In genomic region chr10:102449449-102449848, GRCm38 (mm10) we compare ENCODE assay signal across 8 mouse cellular contexts. TPM values are rescaled to one million over a fixed set of nuclear protein-coding genes. Genes with fewer than 3 reads are reported as not detected.
A peak's percentile ranks its signal among the peaks of the same experiment; 100 is the strongest.
DNase-seq lines count a peak whose midpoint lies in the region; ATAC-seq lines count a peak whose summit lies in the region.

No protein-coding gene starts in this region.

- no peak overlapping the region for H3K27ac ChIP-seq in forebrain, embryonic 10.5 days
- no peak overlapping the region for H3K27ac ChIP-seq in forebrain, embryonic 15.5 days (replicated peaks)
- H3K27ac ChIP-seq in neural tube, embryonic 15.5 days (replicated peaks), result no peak overlapping the region
- H3K27ac ChIP-seq in midbrain, embryonic 14.5 days (replicated peaks; ENCODE audit: low read depth, low read length), result no peak overlapping the region

- no peaks in the 10 kb centered on the region for H3K27me3 ChIP-seq in forebrain, embryonic 10.5 days (ENCODE audit: poor library complexity, severe bottlenecking)
- H3K27me3 ChIP-seq in forebrain, embryonic 15.5 days, result no peaks in the 10 kb centered on the region
- H3K27me3 ChIP-seq in neural tube, embryonic 15.5 days (replicated peaks), result no peaks in the 10 kb centered on the region
- H3K27me3 ChIP-seq in midbrain, embryonic 14.5 days (ENCODE audit: control insufficient read depth, insufficient read depth, low read length), result no peaks in the 10 kb centered on the region

- no peaks in the 10 kb centered on the region for H3K9me3 ChIP-seq in forebrain, embryonic 10.5 days
- H3K9me3 ChIP-seq in forebrain, embryonic 15.5 days, result no peaks in the 10 kb centered on the region
- H3K9me3 ChIP-seq in neural tube, embryonic 15.5 days (replicated peaks), result no peaks in the 10 kb centered on the region
- no peaks in the 10 kb centered on the region for H3K9me3 ChIP-seq in midbrain, embryonic 14.5 days (ENCODE audit: control insufficient read depth, low read length)

- H3K4me1 ChIP-seq in forebrain, embryonic 10.5 days, result no peaks in the 10 kb centered on the region
- no peaks in the 10 kb centered on the region for H3K4me1 ChIP-seq in forebrain, embryonic 15.5 days
- H3K4me1 ChIP-seq in neural tube, embryonic 15.5 days, result no peaks in the 10 kb centered on the region
- no peaks in the 10 kb centered on the region for H3K4me1 ChIP-seq in midbrain, embryonic 14.5 days (ENCODE audit: control insufficient read depth, insufficient read depth, low read length)

- 10% methylated on average over 7 of the region's 7 CpGs for WGBS in forebrain, embryonic 10.5 days
- 5% methylated on average over 7 of the region's 7 CpGs for WGBS in forebrain, embryonic 15.5 days
- WGBS in neural tube, embryonic 15.5 days, result 9% methylated on average over 7 of the region's 7 CpGs
- 8% methylated on average over 7 of the region's 7 CpGs for WGBS in midbrain, embryonic 14.5 days

- no peak overlapping the region for H3K4me2 ChIP-seq in forebrain, embryonic 15.5 days (replicated peaks)
- H3K4me2 ChIP-seq in neural tube, embryonic 15.5 days, result no peak overlapping the region
- H3K4me2 ChIP-seq in midbrain, embryonic 14.5 days (ENCODE audit: low read length), result no peak overlapping the region

- no peak overlapping the region for H3K4me3 ChIP-seq in forebrain, embryonic 10.5 days
- no peak overlapping the region for H3K4me3 ChIP-seq in forebrain, embryonic 15.5 days
- no peak overlapping the region for H3K4me3 ChIP-seq in neural tube, embryonic 15.5 days (replicated peaks)
- H3K4me3 ChIP-seq in midbrain, embryonic 14.5 days (replicated peaks; ENCODE audit: low read depth, low read length), result no peak overlapping the region

- no peak overlapping the region for H3K9ac ChIP-seq in forebrain, embryonic 15.5 days (replicated peaks)
- H3K9ac ChIP-seq in neural tube, embryonic 15.5 days (replicated peaks), result no peak overlapping the region
- H3K9ac ChIP-seq in midbrain, embryonic 14.5 days (replicated peaks; ENCODE audit: low read length), result no peak overlapping the region

- peak; percentile 21 for DNase-seq in forebrain, embryonic 10.5 days (ENCODE audit: extremely low spot score, low spot score)
- DNase-seq in neural tube, embryonic 10.5 days (ENCODE audit: extremely low spot score, low spot score), result peak; percentile 36
- peak; percentile 81 for DNase-seq in embryo, embryonic 10 days (ENCODE audit: low spot score)
- DNase-seq in kidney, postnatal 10 days, result peak; percentile 67
- peak; percentile 93 for DNase-seq in midbrain, embryonic 14.5 days
- no peak for DNase-seq in T-cell, adult 2 months (ENCODE audit: low spot score)

- H3K36me3 ChIP-seq in forebrain, embryonic 10.5 days (replicated peaks), result no peaks in the 10 kb centered on the region
- no peaks in the 10 kb centered on the region for H3K36me3 ChIP-seq in forebrain, embryonic 15.5 days
- H3K36me3 ChIP-seq in neural tube, embryonic 15.5 days, result no peaks in the 10 kb centered on the region
- no peaks in the 10 kb centered on the region for H3K36me3 ChIP-seq in midbrain, embryonic 14.5 days (ENCODE audit: control insufficient read depth, insufficient read depth, low read length)

- ATAC-seq in forebrain, embryonic 15.5 days (replicated peaks), result no peak
- ATAC-seq in neural tube, embryonic 15.5 days (ENCODE audit: low FRiP score), result no peak
- ATAC-seq in midbrain, embryonic 14.5 days (ENCODE audit: low FRiP score, low TSS enrichment), result no peak

RNA-seq across cellular contexts. Expression of gene Nts, which starts 40.8 kb away (rescaled TPM):
- 0.21 and 0.48 TPM in 2 replicates for polyA plus RNA-seq in forebrain, embryonic 10.5 days (2016; fragmentation: Nextera tagmentation; extraction: Ambion mirVana)
- polyA plus RNA-seq in forebrain, embryonic 15.5 days (2015; fragmentation: Nextera tagmentation; extraction: Ambion mirVana), result 22.6 and 27.1 TPM in 2 replicates
- polyA plus RNA-seq in neural tube, embryonic 15.5 days (2015; fragmentation: Nextera tagmentation; extraction: Ambion mirVana), result 7.9 and 11.3 TPM in 2 replicates
- polyA plus RNA-seq in midbrain, embryonic 14.5 days (2014; fragmentation: Nextera tagmentation; extraction: Ambion mirVana), result 10.9 and 11.1 TPM in 2 replicates
